In the genomic region with DNA sequence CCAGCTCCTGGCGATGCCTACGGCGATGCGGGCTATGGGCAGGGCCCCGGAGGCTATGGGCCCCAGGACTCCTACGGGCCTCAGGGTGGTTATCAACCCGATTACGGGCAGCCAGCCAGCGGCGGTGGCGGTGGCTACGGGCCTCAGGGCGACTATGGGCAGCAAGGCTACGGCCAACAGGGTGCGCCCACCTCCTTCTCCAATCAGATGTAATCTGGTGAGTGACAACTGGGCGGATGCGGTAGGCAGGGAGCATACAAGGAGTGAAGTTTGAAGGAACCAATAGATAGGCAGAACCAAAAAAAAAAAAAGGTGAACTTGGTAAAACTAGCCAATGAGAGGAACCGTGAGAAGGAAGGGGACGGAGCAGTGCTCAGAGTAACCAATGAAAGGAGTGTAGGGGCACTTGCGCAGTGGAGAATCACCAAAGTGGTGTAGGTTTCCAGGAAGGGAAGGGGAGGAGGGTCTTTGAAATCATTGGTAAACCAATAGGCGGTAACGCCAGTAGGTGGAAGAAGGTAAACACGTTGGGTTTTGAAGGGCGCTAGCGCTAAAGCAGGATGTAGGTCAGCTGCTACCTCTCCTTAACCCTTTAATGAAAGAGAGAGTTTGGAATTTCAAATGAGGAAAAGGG, we compare ENCODE assay signal across 8 mouse cellular contexts. TPM values are rescaled to one million over a fixed set of nuclear protein-coding genes. Genes with fewer than 3 reads are reported as not detected.
DNase-seq lines count a peak whose midpoint lies in the region; ATAC-seq lines count a peak whose summit lies in the region.

No protein-coding gene starts in this region.

- peak overlapping the region; percentile 53 for H3K4me3 ChIP-seq in embryonic facial prominence, embryonic 15.5 days (replicated peaks)
- peak overlapping the region; percentile 59 for H3K4me3 ChIP-seq in liver, embryonic 12.5 days
- peak overlapping the region; percentile 35 for H3K4me3 ChIP-seq in stomach, embryonic 14.5 days (ENCODE audit: low read depth, low read length)

- peak overlapping the region; percentile 53 for H3K4me2 ChIP-seq in embryonic facial prominence, embryonic 15.5 days (replicated peaks)
- peak overlapping the region; percentile 71 for H3K4me2 ChIP-seq in liver, embryonic 12.5 days
- peak overlapping the region; percentile 45 for H3K4me2 ChIP-seq in stomach, embryonic 14.5 days (replicated peaks; ENCODE audit: low read depth, low read length)

- ATAC-seq in embryonic facial prominence, embryonic 15.5 days (ENCODE audit: insufficient number of reproducible peaks, low FRiP score, low TSS enrichment, low read depth), result peak; percentile 96
- ATAC-seq in liver, embryonic 12.5 days, result peak; percentile 95
- peak; percentile 98 for ATAC-seq in stomach, embryonic 14.5 days (ENCODE audit: insufficient number of reproducible peaks, insufficient read depth, low FRiP score, low read depth)

- H3K9me3 ChIP-seq in embryonic facial prominence, embryonic 15.5 days (replicated peaks), result no peaks in the 10 kb centered on the region
- no peaks in the 10 kb centered on the region for H3K9me3 ChIP-seq in liver, embryonic 12.5 days (replicated peaks)
- H3K9me3 ChIP-seq in stomach, embryonic 14.5 days (ENCODE audit: control insufficient read depth, low read depth, low read length), result no peaks in the 10 kb centered on the region

- no peaks in the 10 kb centered on the region for H3K4me1 ChIP-seq in embryonic facial prominence, embryonic 15.5 days
- peaks cover 13% of the 10 kb centered on the region for H3K4me1 ChIP-seq in liver, embryonic 12.5 days
- H3K4me1 ChIP-seq in stomach, embryonic 14.5 days (ENCODE audit: control insufficient read depth, insufficient read depth, low read length), result no peaks in the 10 kb centered on the region

- 13% methylated on average over 24 of the region's 25 CpGs for WGBS in embryonic facial prominence, embryonic 15.5 days
- 11% methylated on average over 25 of the region's 25 CpGs for WGBS in liver, embryonic 12.5 days (ENCODE audit: insufficient replicate concordance)
- WGBS in stomach, embryonic 14.5 days, result 17% methylated on average over 25 of the region's 25 CpGs

- H3K36me3 ChIP-seq in embryonic facial prominence, embryonic 15.5 days, result no peaks in the 10 kb centered on the region
- no peaks in the 10 kb centered on the region for H3K36me3 ChIP-seq in liver, embryonic 12.5 days
- no peaks in the 10 kb centered on the region for H3K36me3 ChIP-seq in stomach, embryonic 14.5 days (ENCODE audit: control insufficient read depth, insufficient read depth, low read length)

- no peaks in the 10 kb centered on the region for H3K27me3 ChIP-seq in embryonic facial prominence, embryonic 15.5 days
- peaks cover 2% of the 10 kb centered on the region; the same call in 1 of the 2 replicates for H3K27me3 ChIP-seq in liver, embryonic 12.5 days (replicated peaks)
- H3K27me3 ChIP-seq in stomach, embryonic 14.5 days (ENCODE audit: control insufficient read depth, insufficient read depth, low read length), result no peaks in the 10 kb centered on the region

- H3K27ac ChIP-seq in embryonic facial prominence, embryonic 15.5 days (replicated peaks), result peak overlapping the region; percentile 82
- H3K27ac ChIP-seq in liver, embryonic 12.5 days, result peak overlapping the region; percentile 89
- H3K27ac ChIP-seq in stomach, embryonic 14.5 days (ENCODE audit: low read length), result peak overlapping the region; percentile 61; the same call in 1 of the 2 replicates

- peak overlapping the region; percentile 39; the same call in 1 of the 2 replicates for H3K9ac ChIP-seq in embryonic facial prominence, embryonic 15.5 days
- peak overlapping the region; percentile 75 for H3K9ac ChIP-seq in liver, embryonic 12.5 days
- peak overlapping the region; percentile 46; the same call in 1 of the 2 replicates for H3K9ac ChIP-seq in stomach, embryonic 14.5 days (replicated peaks; ENCODE audit: low read depth, low read length)

- DNase-seq in B cell, adult 2 months, result peak; percentile 70 to 71
- DNase-seq in adrenal gland, postnatal 36 days, result peak; percentile 82 to 87
- peak; percentile 86 to 95 for DNase-seq in heart, adult 9 months (ENCODE audit: low spot score in 2 of 2)
- peak; percentile 95 for DNase-seq in kidney, adult 9 months
- peak; percentile 92 for DNase-seq in naive thymus-derived CD4-positive, alpha-beta T cell, adult 2 months (ENCODE audit: low read depth)

RNA-seq across cellular contexts. Expression of gene Prickle3, which starts 8.3 kb away (rescaled TPM):
- total RNA-seq in adrenal gland, postnatal 36 days (2021), result 10 to 100 TPM in 1 of 2 experiments, 1 to 10 TPM in 1; 7.7 to 11.9 TPM
- 15.2 and 16.6 TPM in 2 replicates for polyA plus RNA-seq in embryonic facial prominence, embryonic 15.5 days (2015; fragmentation: Nextera tagmentation; extraction: Ambion mirVana)
- polyA plus RNA-seq in liver, embryonic 12.5 days (2016; fragmentation: Nextera tagmentation; extraction: Ambion mirVana), result 1.3 and 1.4 TPM in 2 replicates
- 11.1 and 12.0 TPM in 2 replicates for polyA plus RNA-seq in stomach, embryonic 14.5 days (2014; fragmentation: Nextera tagmentation; extraction: Ambion mirVana)

RNA-seq across cellular contexts. Expression of gene Syp, which starts 10.5 kb away (rescaled TPM):
- 10 to 100 TPM; 32.8 to 48.6 TPM for total RNA-seq in adrenal gland, postnatal 36 days (2021)
- 4.7 and 5.3 TPM in 2 replicates for polyA plus RNA-seq in embryonic facial prominence, embryonic 15.5 days (2015; fragmentation: Nextera tagmentation; extraction: Ambion mirVana)
- polyA plus RNA-seq in liver, embryonic 12.5 days (2016; fragmentation: Nextera tagmentation; extraction: Ambion mirVana), result 0.41 and 0.76 TPM in 2 replicates
- polyA plus RNA-seq in stomach, embryonic 14.5 days (2014; fragmentation: Nextera tagmentation; extraction: Ambion mirVana), result 5.2 and 7.4 TPM in 2 replicates

RNA-seq across cellular contexts. Expression of gene Plp2, which starts 22.4 kb away (rescaled TPM):
- 10 to 100 TPM; 73.8 to 80.2 TPM for total RNA-seq in adrenal gland, postnatal 36 days (2021)
- polyA plus RNA-seq in embryonic facial prominence, embryonic 15.5 days (2015; fragmentation: Nextera tagmentation; extraction: Ambion mirVana), result 171 and 180 TPM in 2 replicates
- polyA plus RNA-seq in liver, embryonic 12.5 days (2016; fragmentation: Nextera tagmentation; extraction: Ambion mirVana), result 36.2 and 37.6 TPM in 2 replicates
- 299 and 310 TPM in 2 replicates for polyA plus RNA-seq in stomach, embryonic 14.5 days (2014; fragmentation: Nextera tagmentation; extraction: Ambion mirVana)

RNA-seq across cellular contexts. Expression of gene Magix, which starts 32.3 kb away (rescaled TPM):
- total RNA-seq in adrenal gland, postnatal 36 days (2021), result under 1 TPM; 0.66 to 0.89 TPM
- 0.46 and 0.48 TPM in 2 replicates for polyA plus RNA-seq in embryonic facial prominence, embryonic 15.5 days (2015; fragmentation: Nextera tagmentation; extraction: Ambion mirVana)
- 0.04 TPM in 1 of 2 replicates, not detected in the other for polyA plus RNA-seq in liver, embryonic 12.5 days (2016; fragmentation: Nextera tagmentation; extraction: Ambion mirVana)
- polyA plus RNA-seq in stomach, embryonic 14.5 days (2014; fragmentation: Nextera tagmentation; extraction: Ambion mirVana), result 0.71 and 0.80 TPM in 2 replicates

RNA-seq across cellular contexts. Expression of gene Cacna1f, which starts 41.9 kb away (rescaled TPM):
- total RNA-seq in adrenal gland, postnatal 36 days (2021), result under 1 TPM in 1 of 2 experiments, not detected in 1; 0.13 TPM
- 0.03 and 0.11 TPM in 2 replicates for polyA plus RNA-seq in embryonic facial prominence, embryonic 15.5 days (2015; fragmentation: Nextera tagmentation; extraction: Ambion mirVana)
- polyA plus RNA-seq in liver, embryonic 12.5 days (2016; fragmentation: Nextera tagmentation; extraction: Ambion mirVana), result 0.04 TPM in 2 replicates
- 0.13 TPM in 1 of 2 replicates, not detected in the other for polyA plus RNA-seq in stomach, embryonic 14.5 days (2014; fragmentation: Nextera tagmentation; extraction: Ambion mirVana)

Comparison
In these comparisons a context has a peak if more than half of its experiments do, and no peak if none do; other contexts are left out.
1. Peak in every context shown above with its lines: DNase-seq, ATAC-seq, H3K4me3 ChIP-seq and H3K27ac ChIP-seq.